Mouse (Mus musculus): Measurements from ENCODE around the gene Lin28a. TPM values are rescaled to one million over a fixed set of nuclear protein-coding genes. Genes with fewer than 3 reads are reported as not detected.

Gene Lin28a
- polyA plus RNA-seq, 1 experiment from 2014 or later: 1.8 TPM

Other genes with a start within 250 kb of the Lin28a start
- gene Rps6ka1, start 131.0 kb downstream of the Lin28a start, polyA plus RNA-seq (2015; fragmentation: Nextera tagmentation; extraction: Ambion mirVana): 50.3 and 54.2 TPM in 2 replicates
- 779 and 917 TPM in 2 replicates for gene Hmgn2, start 50.2 kb downstream of the Lin28a start, polyA plus RNA-seq (2015; fragmentation: Nextera tagmentation; extraction: Ambion mirVana)
- 19.7 and 23.5 TPM in 2 replicates for gene Dhdds, start 17.9 kb downstream of the Lin28a start, polyA plus RNA-seq (2015; fragmentation: Nextera tagmentation; extraction: Ambion mirVana)
- not detected in 2 replicates for gene Zfp683, start 35.0 kb upstream of the Lin28a start, polyA plus RNA-seq (2015; fragmentation: Nextera tagmentation; extraction: Ambion mirVana)
- 0.22 and 0.25 TPM in 2 replicates for gene Crybg2, start 42.0 kb upstream of the Lin28a start, polyA plus RNA-seq (2015; fragmentation: Nextera tagmentation; extraction: Ambion mirVana)
- 24.6 and 27.7 TPM in 2 replicates for gene Cd52, start 76.2 kb upstream of the Lin28a start, polyA plus RNA-seq (2015; fragmentation: Nextera tagmentation; extraction: Ambion mirVana)
- gene Ubxn11, start 83.7 kb upstream of the Lin28a start, polyA plus RNA-seq (2015; fragmentation: Nextera tagmentation; extraction: Ambion mirVana): 1.7 and 2.3 TPM in 2 replicates
- 158 and 171 TPM in 2 replicates for gene Sh3bgrl3, start 109.9 kb upstream of the Lin28a start, polyA plus RNA-seq (2015; fragmentation: Nextera tagmentation; extraction: Ambion mirVana)
- 27.8 and 35.1 TPM in 2 replicates for gene Cep85, start 168.3 kb upstream of the Lin28a start, polyA plus RNA-seq (2015; fragmentation: Nextera tagmentation; extraction: Ambion mirVana)
- gene Gm7534, start 184.2 kb upstream of the Lin28a start, polyA plus RNA-seq (2015; fragmentation: Nextera tagmentation; extraction: Ambion mirVana): not detected in 2 replicates
- not detected in 2 replicates for gene Catsper4, start 208.5 kb upstream of the Lin28a start, polyA plus RNA-seq (2015; fragmentation: Nextera tagmentation; extraction: Ambion mirVana)
- gene Cnksr1, start 219.6 kb upstream of the Lin28a start, polyA plus RNA-seq (2015; fragmentation: Nextera tagmentation; extraction: Ambion mirVana): 0.05 and 0.07 TPM in 2 replicates
- gene E130218I03Rik, start 224.8 kb upstream of the Lin28a start, polyA plus RNA-seq (2015; fragmentation: Nextera tagmentation; extraction: Ambion mirVana): 0.21 and 0.52 TPM in 2 replicates
- gene Zfp593, start 226.8 kb upstream of the Lin28a start, polyA plus RNA-seq (2015; fragmentation: Nextera tagmentation; extraction: Ambion mirVana): 10.6 and 11.3 TPM in 2 replicates
- gene Gm30191, start 228.1 kb upstream of the Lin28a start, polyA plus RNA-seq (2015; fragmentation: Nextera tagmentation; extraction: Ambion mirVana): not detected in 2 replicates
- 0.61 and 0.83 TPM in 2 replicates for gene Grrp1, start 235.3 kb upstream of the Lin28a start, polyA plus RNA-seq (2015; fragmentation: Nextera tagmentation; extraction: Ambion mirVana)

Measured in liver, embryonic 13.5 days (tissue).